Mouse (Mus musculus) heart, adult 2 months (tissue): ENCODE data around the gene Morn1. TPM values are rescaled to one million over a fixed set of nuclear protein-coding genes. Genes with fewer than 3 reads are reported as not detected.

ENCODE experiments used
- DNase-seq, 2 experiments: peaks; one replicate each; pipeline ENCODE4 v3.0.0; 2021
- H3K27ac ChIP-seq: fragments of 200-600 bp; 2 replicates; pipeline ENCODE4 v1.8.1; 2022
- H3K27me3 ChIP-seq: fragments of 200-500 bp; 2 replicates; pipeline ENCODE4 v1.6.1; 2012; ENCODE audit warnings: mild to moderate bottlenecking, low read length, inconsistent platforms, mixed read lengths; ENCODE audit not compliant: control insufficient read depth, insufficient read depth
- H3K36me3 ChIP-seq: fragments of 200-500 bp; 2 replicates; pipeline ENCODE4 v1.6.1; 2012; ENCODE audit warnings: low read length, inconsistent platforms; ENCODE audit not compliant: control insufficient read depth, insufficient read depth
- H3K4me1 ChIP-seq: fragments of 200-500 bp; 2 replicates; pipeline ENCODE4 v1.6.1; 2011; ENCODE audit warnings: low read length; ENCODE audit not compliant: control insufficient read depth, insufficient read depth
- H3K4me3 ChIP-seq: fragments of 200-600 bp; 2 replicates; pipeline ENCODE4 v1.8.1; 2022
- H3K79me2 ChIP-seq: fragments of 200-500 bp; replicated peaks from 2 replicates; pipeline ENCODE4 v1.6.1; 2012; ENCODE audit warnings: mild to moderate bottlenecking, inconsistent platforms, low read length, moderate library complexity, mixed read lengths; ENCODE audit not compliant: control insufficient read depth, insufficient read depth
- H3K9ac ChIP-seq: fragments of 200-500 bp; 2 replicates; pipeline ENCODE4 v1.6.1; 2012; ENCODE audit warnings: low read depth, mild to moderate bottlenecking, control low read depth, inconsistent platforms, low read length, mixed read lengths
- CTCF ChIP-seq: fragments of 200-600 bp; IDR thresholded peaks from 2 replicates; pipeline ENCODE4 v1.8.1; 2022; ENCODE audit warnings: antibody characterized with exemption, mild to moderate bottlenecking, moderate library complexity
- EP300 ChIP-seq: fragments of 200-500 bp; IDR thresholded peaks from 2 replicates; pipeline ENCODE4 v1.6.1; 2011; ENCODE audit warnings: low read depth, low read length, control low read depth; ENCODE audit not compliant: insufficient read depth
- POLR2A ChIP-seq: fragments of 200-500 bp; IDR thresholded peaks from 2 replicates; pipeline ENCODE4 v1.6.1; 2011; ENCODE audit warnings: mild to moderate bottlenecking, low read depth, low read length, control low read depth; ENCODE audit not compliant: insufficient read depth
- WGBS: fragments of 180-500 bp; shearing (Covaris S2); methylation state at CpG from one replicate; pipeline ENCODE4 v1.1.7; 2018; 5-methylcytosine and 5-hydroxymethylcytosine counted together
- intact Hi-C: fragments of 180-260 bp; cut with DNase I; formaldehyde crosslinking; loops from one replicate; pipeline ENCODE4 v1.15.1; 2025
- polyA plus RNA-seq: library from polyadenylated mRNA; depleted of rRNA; stranded (reverse); fragments of >200 nt; gene quantifications from 2 replicates; pipeline ENCODE4 v1.2.3, GENCODE M21; 2012
- total RNA-seq, 2 experiments: library from RNA; stranded (reverse); gene quantifications; 2 replicates each; pipeline ENCODE4 v1.2.3; 2021

The Morn1 gene
- total and polyA plus RNA-seq, 3 experiments = 1.1 to 2.5 (median 1.3) TPM

DNA sequence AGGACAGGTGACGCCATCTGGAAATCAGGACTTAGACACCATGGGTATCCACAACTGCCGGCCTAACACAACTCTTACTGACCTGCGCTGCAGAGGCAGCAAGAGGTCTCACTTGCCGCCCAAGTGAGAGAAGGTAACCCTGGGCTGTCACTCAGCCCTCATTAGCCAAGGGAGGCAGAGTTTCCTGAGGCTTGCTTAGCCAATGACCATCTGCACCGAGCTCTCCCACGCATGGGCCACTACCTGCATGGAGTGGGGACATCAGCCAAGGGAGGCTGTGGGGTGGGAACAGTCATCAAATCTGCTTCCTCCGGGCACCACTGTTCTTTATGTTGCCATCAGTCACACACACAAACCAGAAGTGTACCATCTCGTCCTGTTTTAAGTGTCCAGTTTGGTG is 9.6 kb downstream of the Morn1 start:
- H3K4me3 ChIP-seq = no peak overlapping the region
- 90% methylated on average over 8 of the region's 8 CpGs for WGBS
- no peaks in the 10 kb centered on the region for H3K36me3 ChIP-seq
- H3K27me3 ChIP-seq = no peaks in the 10 kb centered on the region
- no peak for DNase-seq
- intact Hi-C loops = loop anchor here (1.0 to 2.0 kb wide), 3 partner anchors 33 to 212 kb away; partner anchors contain the start of gene Faap20
- no peak overlapping the region for H3K9ac ChIP-seq
- H3K4me1 ChIP-seq = no peaks in the 10 kb centered on the region; the same call in 1 of the 2 replicates
- H3K79me2 ChIP-seq = no peaks in the 10 kb centered on the region
- H3K27ac ChIP-seq = no peak overlapping the region
- TF ChIP-seq CTCF = no peak

DNA sequence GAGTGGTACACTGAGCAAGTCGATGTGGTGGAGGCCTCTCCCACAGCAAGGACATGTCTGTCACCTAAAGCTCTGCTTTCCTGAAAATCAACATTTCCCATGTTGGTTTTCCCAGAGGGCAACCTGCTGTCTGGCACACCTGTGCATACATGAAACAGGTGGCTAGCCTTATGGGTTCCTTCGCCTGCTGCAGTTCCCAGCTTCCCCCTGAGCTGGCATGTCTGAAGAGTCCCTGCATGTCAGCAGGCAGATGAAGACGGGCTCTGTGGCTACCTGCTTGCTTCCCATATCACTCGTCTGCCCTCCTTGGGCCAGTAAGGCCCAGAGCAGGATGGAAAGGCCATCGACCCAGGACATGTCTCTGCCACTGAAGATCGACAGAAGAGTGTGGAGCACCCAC is 11.1 kb downstream of the Morn1 start:
- Histone ChIP-seq H3K4me1 (no peaks in the 10 kb centered on the region; the same call in 1 of the 2 replicates), H3K27me3 (no peaks in the 10 kb centered on the region), H3K79me2 (no peaks in the 10 kb centered on the region), H3K9ac (no peak overlapping the region), H3K4me3 (no peak overlapping the region), H3K27ac (no peak overlapping the region), H3K36me3 (no peaks in the 10 kb centered on the region)
- TF ChIP-seq EP300 = no peak
- TF ChIP-seq POLR2A = no peak
- TF ChIP-seq CTCF = no peak
- intact Hi-C loops = no loop called here
- 85% methylated on average over 6 of the region's 6 CpGs for WGBS
- DNase-seq = no peak

DNA sequence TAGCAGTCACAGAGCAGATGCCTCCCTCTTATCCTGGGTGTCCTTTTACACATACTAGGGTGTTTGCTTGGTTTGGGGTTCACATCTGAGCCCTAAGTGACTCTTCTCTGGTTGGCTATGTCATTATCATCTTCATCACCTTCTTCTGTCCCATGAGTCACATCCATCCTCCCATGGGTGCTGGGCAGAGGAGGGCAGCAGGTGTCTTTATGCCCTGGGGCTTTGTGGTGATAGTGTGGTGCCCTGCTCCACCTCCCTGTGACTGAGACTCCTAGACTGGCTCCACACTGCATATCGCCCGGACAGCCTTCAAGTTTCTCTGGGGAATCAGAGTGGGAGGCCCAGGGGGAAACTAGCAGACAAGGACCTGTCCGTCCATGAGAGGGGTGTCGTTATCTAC is 12.2 kb downstream of the Morn1 start:
- Histone ChIP-seq H3K27ac (no peak overlapping the region), H3K36me3 (no peaks in the 10 kb centered on the region), H3K79me2 (no peaks in the 10 kb centered on the region), H3K27me3 (no peaks in the 10 kb centered on the region), H3K4me1 (no peaks in the 10 kb centered on the region; the same call in 1 of the 2 replicates), H3K4me3 (no peak overlapping the region), H3K9ac (no peak overlapping the region)
- no peak for TF ChIP-seq EP300
- no peak for TF ChIP-seq POLR2A
- TF ChIP-seq CTCF = no peak
- intact Hi-C loops = no loop called here
- 65% methylated on average over 4 of the region's 4 CpGs for WGBS
- no peak for DNase-seq

DNA sequence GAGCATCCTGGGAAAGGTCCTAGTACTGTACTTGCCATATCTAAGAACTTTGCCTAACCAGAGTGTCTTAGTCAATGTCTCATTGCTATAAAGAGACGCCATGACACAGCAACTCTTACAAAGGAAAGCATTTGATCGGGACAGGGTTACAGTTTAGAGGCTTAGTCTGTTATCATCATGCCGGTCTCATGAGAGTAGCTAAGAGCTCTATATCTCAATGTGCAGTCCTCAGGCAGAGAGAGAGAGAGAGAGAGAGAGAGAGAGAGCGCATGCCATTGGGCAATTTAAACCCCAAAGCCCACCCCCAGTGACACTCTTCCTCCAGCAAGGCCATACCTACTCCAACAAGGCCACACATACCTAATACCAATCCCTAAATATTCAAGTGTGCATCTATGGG is 21.5 kb downstream of the Morn1 start:
- Histone ChIP-seq H3K27me3 (no peaks in the 10 kb centered on the region), H3K79me2 (no peaks in the 10 kb centered on the region), H3K27ac (no peak overlapping the region), H3K4me3 (no peak overlapping the region), H3K36me3 (no peaks in the 10 kb centered on the region), H3K9ac (no peak overlapping the region), H3K4me1 (no peaks in the 10 kb centered on the region)
- 77% methylated on average over 4 of the region's 4 CpGs for WGBS
- DNase-seq = no peak
- no peak for TF ChIP-seq CTCF
- no peak for TF ChIP-seq EP300
- no peak for TF ChIP-seq POLR2A
- intact Hi-C loops = no loop called here

DNA sequence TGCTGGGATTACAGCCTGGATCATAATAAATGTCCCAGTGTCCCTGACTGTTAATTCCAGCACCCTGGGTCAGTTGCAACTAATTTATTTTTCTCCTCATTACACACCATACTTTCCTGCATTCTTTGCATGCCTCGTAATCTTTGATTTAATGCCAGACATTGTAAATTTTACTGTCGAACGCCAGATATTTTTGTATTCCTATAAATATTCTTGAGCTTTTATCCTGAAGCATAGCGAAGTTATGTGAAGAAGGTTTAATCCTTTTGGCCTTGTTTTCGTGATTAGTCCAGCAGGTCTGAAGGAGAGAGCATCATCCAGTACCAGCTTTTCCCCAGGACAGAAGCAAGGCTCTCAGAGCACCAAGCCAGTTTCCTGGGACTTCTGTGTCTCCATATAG is 23.1 kb downstream of the Morn1 start:
- TF ChIP-seq CTCF = no peak
- DNase-seq = no peak
- Histone ChIP-seq H3K27me3 (no peaks in the 10 kb centered on the region), H3K9ac (no peak overlapping the region), H3K36me3 (no peaks in the 10 kb centered on the region), H3K4me1 (no peaks in the 10 kb centered on the region), H3K79me2 (no peaks in the 10 kb centered on the region), H3K4me3 (no peak overlapping the region), H3K27ac (no peak overlapping the region)
- 67% methylated on average over 5 of the region's 5 CpGs for WGBS
- intact Hi-C loops = no loop called here

DNA sequence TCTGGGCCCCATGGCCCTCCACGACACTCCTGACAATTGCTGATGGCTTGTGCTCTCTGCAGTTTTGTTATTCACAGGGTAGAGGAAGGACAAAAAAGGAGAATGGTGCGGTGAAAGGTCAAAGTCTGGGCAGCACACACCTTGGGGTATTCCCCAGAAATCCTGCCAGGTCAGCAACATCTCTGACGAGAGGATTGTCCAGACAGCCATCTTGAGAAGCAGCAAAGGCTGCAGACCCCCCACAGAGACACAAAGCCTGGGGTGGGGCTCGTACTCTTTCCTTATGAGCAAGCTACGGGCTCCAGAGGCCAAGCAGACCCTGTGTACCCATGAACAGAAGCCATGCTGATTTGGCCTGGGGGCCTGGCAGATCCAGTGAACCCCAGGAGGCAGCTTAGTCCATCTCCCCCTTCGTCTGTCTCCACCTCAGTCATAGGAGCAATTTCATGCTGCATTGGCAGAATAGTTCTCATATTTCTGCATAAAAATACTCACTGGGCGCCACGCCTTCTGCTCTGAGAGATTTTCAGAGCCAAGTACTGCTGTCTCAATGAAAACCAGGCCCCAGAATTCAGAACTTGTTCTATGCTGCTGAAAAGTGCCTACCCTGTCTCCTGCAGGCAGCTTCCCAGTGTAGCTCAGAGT is 27.5 kb downstream of the Morn1 start:
- Histone ChIP-seq H3K4me1 (no peaks in the 10 kb centered on the region), H3K9ac (no peak overlapping the region), H3K27ac (no peak overlapping the region), H3K27me3 (no peaks in the 10 kb centered on the region), H3K79me2 (no peaks in the 10 kb centered on the region), H3K36me3 (no peaks in the 10 kb centered on the region), H3K4me3 (no peak overlapping the region)
- no peak for DNase-seq
- TF ChIP-seq POLR2A (no peak), EP300 (no peak), CTCF (no peak)
- intact Hi-C loops = no loop called here
- WGBS = 80% methylated on average over 8 of the region's 8 CpGs

DNA sequence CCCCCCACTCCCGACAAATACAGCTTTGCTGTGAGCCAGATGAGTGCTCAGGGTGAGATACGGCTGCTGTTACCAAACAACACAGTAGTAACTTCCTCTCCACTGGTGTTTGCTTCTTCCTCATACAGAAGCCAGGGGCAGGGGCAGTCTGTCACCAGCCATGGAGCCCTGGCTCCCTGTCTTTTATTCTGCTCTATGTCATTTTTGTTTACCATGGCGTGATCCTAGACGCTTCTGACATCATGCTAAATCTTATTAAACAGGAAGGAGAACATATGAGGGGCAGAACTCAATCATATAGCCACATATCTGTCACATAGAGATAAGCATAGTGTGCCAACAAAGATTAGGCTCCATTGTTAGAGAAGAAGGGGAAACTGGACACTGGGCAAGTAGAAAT is 30.2 kb downstream of the Morn1 start:
- 67% methylated on average over 4 of the region's 4 CpGs for WGBS

More for the DNA sequence above, 30.2 kb downstream of the Morn1 start:
- H3K9ac ChIP-seq = no peak overlapping the region
- H3K27me3 ChIP-seq = no peaks in the 10 kb centered on the region
- H3K36me3 ChIP-seq = no peaks in the 10 kb centered on the region
- intact Hi-C loops = no loop called here
- TF ChIP-seq POLR2A (no peak), EP300 (no peak), CTCF (no peak)
- no peaks in the 10 kb centered on the region for H3K79me2 ChIP-seq
- no peak overlapping the region for H3K4me3 ChIP-seq
- H3K27ac ChIP-seq = no peak overlapping the region
- DNase-seq = no peak
- no peaks in the 10 kb centered on the region for H3K4me1 ChIP-seq
